Mouse (Mus musculus) MEL (cell line): ENCODE measurements around the gene Rtp2. TPM values are rescaled to one million over a fixed set of nuclear protein-coding genes. Genes with fewer than 3 reads are reported as not detected.

Source experiments
- DNase-seq: peaks from one replicate; pipeline ENCODE4 v3.0.0; 2011; ENCODE audit warnings: low read depth, low spot score
- H3K27ac ChIP-seq: 2 replicates; pipeline ENCODE4 v1.5.1; 2012; ENCODE audit warnings: low read depth, mild to moderate bottlenecking, control low read depth, low read length, moderate library complexity; ENCODE audit not compliant: control insufficient read depth
- H3K27me3 ChIP-seq, 2 experiments: fragments of 150-350 bp in 1 of 2; sonication (generic) in 1 of 2; 2 replicates each; pipeline ENCODE4 v1.6.1; 2012; ENCODE audit warnings: low read length in 2 of 2, mild to moderate bottlenecking in 2 of 2, improper control_type of control experiment in 1 of 2, moderate library complexity in 1 of 2; ENCODE audit not compliant: insufficient read depth in 2 of 2, control insufficient read depth in 1 of 2
- H3K36me3 ChIP-seq, 2 experiments: 2 replicates each; pipeline ENCODE4 v1.6.1; 2012 to 2014; ENCODE audit warnings: low read length in 2 of 2, improper control_type of control experiment in 1 of 2, inconsistent platforms in 1 of 2, mild to moderate bottlenecking in 1 of 2; ENCODE audit not compliant: insufficient read depth in 2 of 2, control insufficient read depth in 1 of 2
- H3K4me1 ChIP-seq, 2 experiments: fragments of 150-350 bp in 1 of 2; sonication (generic) in 1 of 2; 2 replicates each; pipeline ENCODE4 v1.6.1; 2012; ENCODE audit warnings: low read length in 2 of 2, improper control_type of control experiment in 1 of 2, mild to moderate bottlenecking in 1 of 2; ENCODE audit not compliant: insufficient read depth in 2 of 2, control insufficient read depth in 1 of 2
- H3K4me3 ChIP-seq, 2 experiments: fragments of 150-350 bp in 1 of 2; sonication (generic) in 1 of 2; 2 replicates each; pipeline ENCODE4 v1.5.1; 2012; ENCODE audit warnings: low read depth in 2 of 2, low read length in 2 of 2, mild to moderate bottlenecking in 2 of 2, moderate library complexity in 2 of 2, control low read depth in 1 of 2, improper control_type of control experiment in 1 of 2; ENCODE audit not compliant: control insufficient read depth in 1 of 2, insufficient read depth in 1 of 2
- H3K79me2 ChIP-seq: 2 replicates; pipeline ENCODE4 v1.6.1; 2012; ENCODE audit warnings: mild to moderate bottlenecking, low read length, moderate library complexity; ENCODE audit not compliant: control insufficient read depth, poor library complexity, insufficient read depth
- H3K9ac ChIP-seq: 2 replicates; pipeline ENCODE4 v1.6.1; 2012; ENCODE audit warnings: low read depth, mild to moderate bottlenecking, control low read depth, low read length, moderate library complexity; ENCODE audit not compliant: control insufficient read depth, poor library complexity, severe bottlenecking
- H3K9me3 ChIP-seq: fragments of 150-350 bp; sonication (generic); replicated peaks from 2 replicates; pipeline ENCODE4 v1.6.1; 2012; ENCODE audit warnings: mild to moderate bottlenecking, low read length, improper control_type of control experiment, moderate library complexity; ENCODE audit not compliant: insufficient read depth
- BHLHE40 ChIP-seq: IDR thresholded peaks from 2 replicates; pipeline ENCODE4 v1.6.1; 2012; ENCODE audit warnings: low read depth, mild to moderate bottlenecking, inconsistent platforms, low read length, improper control_type of control experiment, borderline replicate concordance
- CTCF ChIP-seq, 3 experiments: IDR thresholded peaks in 2 of 3; conservative IDR thresholded peaks in 1 of 3; 2 replicates each; pipeline ENCODE4 v1.5.1; 2011 to 2012; ENCODE audit warnings: low read length in 3 of 3, low read depth in 2 of 3, mild to moderate bottlenecking in 2 of 3, improper control_type of control experiment in 1 of 3, inconsistent platforms in 1 of 3, mixed read lengths in 1 of 3, moderate library complexity in 1 of 3; ENCODE audit not compliant: control insufficient read depth in 1 of 3, insufficient read depth in 1 of 3, poor library complexity in 1 of 3, severe bottlenecking in 1 of 3
- ELF1 ChIP-seq: IDR thresholded peaks from 2 replicates; pipeline ENCODE4 v1.6.1; 2014; ENCODE audit warnings: low read depth, mild to moderate bottlenecking, inconsistent platforms, low read length, improper control_type of control experiment, moderate library complexity
- EP300 ChIP-seq, 2 experiments: IDR thresholded peaks; 2 replicates each; pipeline ENCODE4 v1.6.1; 2011; ENCODE audit warnings: improper control_type of control experiment in 2 of 2, low read length in 2 of 2, low read depth in 1 of 2, mild to moderate bottlenecking in 1 of 2
- HCFC1 ChIP-seq: IDR thresholded peaks from 2 replicates; pipeline ENCODE4 v1.6.1; 2012; ENCODE audit warnings: low read depth, mild to moderate bottlenecking, inconsistent platforms, low read length, improper control_type of control experiment, moderate library complexity
- JUND ChIP-seq: IDR thresholded peaks from 2 replicates; pipeline ENCODE4 v1.6.1; 2011; ENCODE audit warnings: low read depth, mild to moderate bottlenecking, improper control_type of control experiment, low read length
- MAZ ChIP-seq: IDR thresholded peaks from 2 replicates; pipeline ENCODE4 v1.6.1; 2012; ENCODE audit warnings: low read depth, mild to moderate bottlenecking, inconsistent platforms, low read length, improper control_type of control experiment
- MEF2A ChIP-seq: IDR thresholded peaks from 2 replicates; pipeline ENCODE4 v1.6.1; 2014; ENCODE audit warnings: low read depth, mild to moderate bottlenecking, inconsistent platforms, low read length, improper control_type of control experiment; ENCODE audit not compliant: poor library complexity, insufficient replicate concordance, severe bottlenecking; ENCODE audit errors: extremely low read depth
- MXI1 ChIP-seq: IDR thresholded peaks from 2 replicates; pipeline ENCODE4 v1.6.1; 2011; ENCODE audit warnings: mild to moderate bottlenecking, low read depth, low read length, improper control_type of control experiment
- MYB ChIP-seq: IDR thresholded peaks from 2 replicates; pipeline ENCODE4 v1.6.1; 2011; ENCODE audit warnings: mild to moderate bottlenecking, low read depth, low read length, improper control_type of control experiment
- MYC ChIP-seq: IDR thresholded peaks from 2 replicates; pipeline ENCODE4 v1.6.1; 2011; ENCODE audit warnings: low read depth, mild to moderate bottlenecking, low read length, improper control_type of control experiment, moderate library complexity
- NELFE ChIP-seq: IDR thresholded peaks from 2 replicates; pipeline ENCODE4 v1.6.1; 2011; ENCODE audit warnings: low read depth, low read length, improper control_type of control experiment
- RAD21 ChIP-seq: IDR thresholded peaks from 2 replicates; pipeline ENCODE4 v1.6.1; 2011; ENCODE audit warnings: mild to moderate bottlenecking, low read depth, low read length, improper control_type of control experiment
- RCOR1 ChIP-seq: IDR thresholded peaks from 2 replicates; pipeline ENCODE4 v1.6.1; 2012; ENCODE audit warnings: low read depth, mild to moderate bottlenecking, inconsistent platforms, low read length, improper control_type of control experiment
- SIN3A ChIP-seq: IDR thresholded peaks from 2 replicates; pipeline ENCODE4 v1.6.1; 2012; ENCODE audit warnings: low read length, improper control_type of control experiment, inconsistent platforms
- SMC3 ChIP-seq: IDR thresholded peaks from 2 replicates; pipeline ENCODE4 v1.6.1; 2011; ENCODE audit warnings: low read depth, low read length, improper control_type of control experiment
- TAL1 ChIP-seq: IDR thresholded peaks from 2 replicates; pipeline ENCODE4 v1.6.1; 2012; ENCODE audit warnings: mild to moderate bottlenecking, inconsistent platforms, low read length, moderate library complexity, mixed read lengths
- USF1 ChIP-seq: IDR thresholded peaks from 2 replicates; pipeline ENCODE4 v1.6.1; 2014; ENCODE audit warnings: low read depth, mild to moderate bottlenecking, inconsistent platforms, low read length, improper control_type of control experiment, moderate library complexity
- ZC3H11A ChIP-seq: IDR thresholded peaks from 2 replicates; pipeline ENCODE4 v1.6.1; 2012; ENCODE audit warnings: low read depth, mild to moderate bottlenecking, inconsistent platforms, low read length, improper control_type of control experiment
- ZMIZ1 ChIP-seq: IDR thresholded peaks from 2 replicates; pipeline ENCODE4 v1.6.1; 2012; ENCODE audit warnings: low read depth, mild to moderate bottlenecking, inconsistent platforms, low read length, improper control_type of control experiment, moderate library complexity
- ZNF384 ChIP-seq: IDR thresholded peaks from 2 replicates; pipeline ENCODE4 v1.6.1; 2012; ENCODE audit warnings: low read depth, mild to moderate bottlenecking, inconsistent platforms, low read length, improper control_type of control experiment
- polyA plus RNA-seq, 2 experiments: library from polyadenylated mRNA; stranded (reverse) in 1 of 2; unstranded in 1 of 2; fragments of >175 nt in 1 of 2; fragments of >200 nt in 1 of 2; gene quantifications; 2 replicates each; pipeline versions ENCODE4 v1.2.1 to v1.2.4; 2012; ENCODE audit warnings: low replicate concordance in 2 of 2, low read depth in 1 of 2; ENCODE audit not compliant: insufficient read length in 2 of 2, insufficient read depth in 1 of 2, missing spikeins in 1 of 2
- total RNA-seq: library from RNA; depleted of rRNA; stranded (reverse); fragments of 300-350 nt; gene quantifications from 2 replicates; pipeline ENCODE4 v1.2.3, GENCODE M21; 2012

Rtp2 gene
- total and polyA plus RNA-seq, 3 experiments: not detected

GRCm38 (mm10) chr16:23919418-23919817 is 12.8 kb downstream of the Rtp2 start:
- TF ChIP-seq USF1: no peak
- no peak for TF ChIP-seq SMC3
- TF ChIP-seq RAD21: no peak
- TF ChIP-seq MAZ: no peak
- no peak for TF ChIP-seq SIN3A
- no peak for TF ChIP-seq MXI1
- TF ChIP-seq ZNF384: no peak
- no peak for TF ChIP-seq RCOR1
- no peak for TF ChIP-seq ZMIZ1
- Histone ChIP-seq H3K27me3 (no peaks in the 10 kb centered on the region), H3K27ac (no peak overlapping the region), H3K79me2 (no peaks in the 10 kb centered on the region), H3K4me1 (no peaks in the 10 kb centered on the region), H3K9me3 (no peaks in the 10 kb centered on the region), H3K9ac (no peak overlapping the region), H3K4me3 (no peak overlapping the region), H3K36me3 (no peaks in the 10 kb centered on the region)
- no peak for DNase-seq

GRCm38 (mm10) chr16:23913401-23913800 is 18.8 kb downstream of the Rtp2 start:
- H3K9me3 ChIP-seq: no peaks in the 10 kb centered on the region
- TF ChIP-seq MYC (no peak), HCFC1 (no peak), ELF1 (no peak), USF1 (no peak), ZMIZ1 (no peak), BHLHE40 (no peak), EP300 (IDR thresholded peaks at IDR 0.05; ENCODE audit: low read depth in 1 of 2, low read length in 2 of 2) (no peak), MYB (no peak), TAL1 (no peak), CTCF (IDR thresholded peaks at IDR 0.05 in 2 of 3, conservative IDR thresholded peaks at IDR 0.05 in 1 of 3; ENCODE audit: control insufficient read depth in 1 of 3, insufficient read depth in 1 of 3, low read depth in 2 of 3, low read length in 3 of 3, poor library complexity in 1 of 3, severe bottlenecking in 1 of 3) (no peak), MEF2A (no peak), NELFE (no peak), JUND (no peak), ZC3H11A (no peak)
- H3K36me3 ChIP-seq: no peaks in the 10 kb centered on the region
- no peak overlapping the region for H3K9ac ChIP-seq
- no peak for DNase-seq
- no peaks in the 10 kb centered on the region for H3K79me2 ChIP-seq
- H3K27me3 ChIP-seq: no peaks in the 10 kb centered on the region
- no peaks in the 10 kb centered on the region for H3K4me1 ChIP-seq
- H3K4me3 ChIP-seq: no peak overlapping the region
- H3K27ac ChIP-seq: no peak overlapping the region
